Mouse (Mus musculus): ENCODE results near the gene Gm21721.
"Not testable (repeated sequence)": the region's sequence is repeated elsewhere in the genome, so short reads cannot be mapped to it uniquely, and the experiment has no call there.

The Gm21721 gene

GRCm38 (mm10) chrY:9202090-9202489, at the start of gene Gm21721:
TSS of gene Gm21721 (minus strand) at chrY:9202190.
- DNase-seq (ENCODE audit: extremely low read depth, insufficient read length, low spot score), result not testable (repeated sequence)

Measured in 3134 (cell line).